Mouse (Mus musculus) embryonic facial prominence, embryonic 14.5 days (tissue): ENCODE measurements around the gene Alg9. TPM values are rescaled to one million over a fixed set of nuclear protein-coding genes. Genes with fewer than 3 reads are reported as not detected.

Source experiments
- ATAC-seq: fragments of 200-750 bp; cut with Nextera tagmentation; 2 replicates; pipeline ENCODE4 v1.8.0; 2017; ENCODE audit warnings: low read depth, moderate number of reproducible peaks, moderate TSS enrichment
- DNase-seq: peaks from one replicate; pipeline ENCODE4 v3.0.0-alpha.2; 2015; ENCODE audit warnings: low spot score
- H3K27ac ChIP-seq: fragments of 300-500 bp; sonication (generic); replicated peaks from 2 replicates; pipeline ENCODE4 v1.5.1; 2014; ENCODE audit warnings: low read depth, mild to moderate bottlenecking, low read length, moderate library complexity
- H3K27me3 ChIP-seq: fragments of 300-500 bp; sonication (generic); replicated peaks from 2 replicates; pipeline ENCODE4 v1.6.1; 2014; ENCODE audit warnings: low read length; ENCODE audit not compliant: control insufficient read depth, insufficient read depth
- H3K36me3 ChIP-seq: fragments of 300-500 bp; sonication (generic); 2 replicates; pipeline ENCODE4 v1.6.1; 2014; ENCODE audit warnings: low read length, mixed read lengths; ENCODE audit not compliant: control insufficient read depth, insufficient read depth
- H3K4me1 ChIP-seq: fragments of 300-500 bp; sonication (generic); 2 replicates; pipeline ENCODE4 v1.6.1; 2014; ENCODE audit warnings: antibody characterized with exemption, low read length; ENCODE audit not compliant: control insufficient read depth, insufficient read depth
- H3K4me2 ChIP-seq: fragments of 300-500 bp; sonication (generic); 2 replicates; pipeline ENCODE4 v1.6.1; 2014; ENCODE audit warnings: low read depth, mild to moderate bottlenecking, low read length, moderate library complexity, mixed read lengths
- H3K4me3 ChIP-seq: fragments of 300-500 bp; sonication (generic); 2 replicates; pipeline ENCODE4 v1.5.1; 2014; ENCODE audit warnings: low read depth, mild to moderate bottlenecking, low read length
- H3K9ac ChIP-seq: fragments of 300-500 bp; sonication (generic); 2 replicates; pipeline ENCODE4 v1.6.1; 2014; ENCODE audit warnings: low read depth, mild to moderate bottlenecking, low read length, moderate library complexity, mixed read lengths
- H3K9me3 ChIP-seq: fragments of 300-500 bp; sonication (generic); 2 replicates; pipeline ENCODE4 v1.6.1; 2016; ENCODE audit warnings: low read length; ENCODE audit not compliant: control insufficient read depth
- WGBS: fragments of 180-500 bp; shearing (Covaris S2); extraction: QIAGEN DNeasy Blood & Tissue Kit; methylation state at CpG from one replicate; pipeline ENCODE4 v1.1.7; 2014; 5-methylcytosine and 5-hydroxymethylcytosine counted together
- polyA plus RNA-seq: library from polyadenylated mRNA; unstranded; fragments of >200 nt; fragmentation: Nextera tagmentation; extraction: Ambion mirVana; gene quantifications from 2 replicates; pipeline ENCODE4 v1.2.1, GENCODE M21; 2014

Gene Alg9
- polyA plus RNA-seq, 1 experiment from 2014 or later: 35.7 TPM

- no peak overlapping the region for H3K9ac ChIP-seq
- H3K27ac ChIP-seq: no peak overlapping the region
- no peak overlapping the region for H3K4me2 ChIP-seq
- no peak for ATAC-seq
- no peak for DNase-seq
- peaks cover 15% of the 10 kb centered on the region for H3K4me1 ChIP-seq
- H3K9me3 ChIP-seq: no peaks in the 10 kb centered on the region
- 55% methylated on average over 12 of the region's 12 CpGs for WGBS
- peaks cover 18% of the 10 kb centered on the region for H3K36me3 ChIP-seq
- no peak overlapping the region for H3K4me3 ChIP-seq
- no peaks in the 10 kb centered on the region for H3K27me3 ChIP-seq
These were observed 73.0 kb downstream of the Alg9 start for GRCm38 (mm10) chr9:50847606-50848368.

- H3K9ac ChIP-seq: no peak overlapping the region
- DNase-seq: no peak
- no peaks in the 10 kb centered on the region for H3K9me3 ChIP-seq
- H3K4me2 ChIP-seq: no peak overlapping the region
- H3K4me3 ChIP-seq: no peak overlapping the region
- H3K4me1 ChIP-seq: peaks cover 15% of the 10 kb centered on the region
- ATAC-seq: no peak
- no peaks in the 10 kb centered on the region for H3K27me3 ChIP-seq
- 58% methylated on average over 5 of the region's 5 CpGs for WGBS
- no peak overlapping the region for H3K27ac ChIP-seq
- H3K36me3 ChIP-seq: peaks cover 10% of the 10 kb centered on the region
These were observed 74.0 kb downstream of the Alg9 start for GRCm38 (mm10) chr9:50848821-50849220.

DNA sequence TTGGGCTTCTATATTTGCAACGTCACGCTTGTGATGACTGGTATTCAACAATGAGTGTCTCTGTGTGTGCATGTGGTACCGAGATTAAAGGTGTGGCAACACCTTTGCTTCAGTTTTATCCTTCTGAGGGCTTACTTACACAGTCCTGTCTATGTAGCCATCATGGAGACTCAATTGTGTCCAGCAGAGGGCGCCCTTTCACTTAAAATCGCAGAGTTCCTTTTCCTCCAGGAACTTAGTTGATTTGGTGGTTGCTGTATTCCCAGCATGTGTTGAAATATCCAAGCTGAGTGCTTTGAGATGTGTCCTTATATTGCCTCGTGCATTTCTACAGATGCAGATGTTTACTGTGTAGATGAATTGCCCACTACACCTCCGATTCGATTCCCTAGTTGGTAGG is 74.4 kb downstream of the Alg9 start:
- no peaks in the 10 kb centered on the region for H3K9me3 ChIP-seq
- DNase-seq (peak; percentile 94), ATAC-seq (peak; percentile 85)
- peaks cover 15% of the 10 kb centered on the region for H3K4me1 ChIP-seq
- 23% methylated on average over 8 of the region's 8 CpGs for WGBS
- no peak overlapping the region for H3K27ac ChIP-seq
- H3K36me3 ChIP-seq: peaks cover 6% of the 10 kb centered on the region
- H3K4me2 ChIP-seq: no peak overlapping the region
- no peak overlapping the region for H3K4me3 ChIP-seq
- no peaks in the 10 kb centered on the region for H3K27me3 ChIP-seq
- no peak overlapping the region for H3K9ac ChIP-seq

GRCm38 (mm10) chr9:50849755-50850154 is 74.9 kb downstream of the Alg9 start:
- Histone ChIP-seq H3K27ac (no peak overlapping the region), H3K4me1 (peaks cover 15% of the 10 kb centered on the region), H3K4me2 (peak overlapping the region; percentile 40; the same call in 1 of the 2 replicates), H3K4me3 (no peak overlapping the region), H3K27me3 (no peaks in the 10 kb centered on the region), H3K9me3 (no peaks in the 10 kb centered on the region), H3K9ac (no peak overlapping the region), H3K36me3 (0 out of 2 replicates have a peak, but pooled peaks cover under 1% of the 10 kb centered on the region)
- ATAC-seq (no peak), DNase-seq (no peak)
- WGBS: 68% methylated on average over 9 of the region's 9 CpGs

- ATAC-seq: peak; percentile 28; the same call in 1 of the 2 replicates
- peak; percentile 33 for DNase-seq
- Histone ChIP-seq H3K9ac (peak overlapping the region; percentile 5; the same call in 1 of the 2 replicates), H3K9me3 (no peaks in the 10 kb centered on the region), H3K27ac (no peak overlapping the region), H3K36me3 (no peaks in the 10 kb centered on the region), H3K4me2 (peak overlapping the region; percentile 40), H3K27me3 (no peaks in the 10 kb centered on the region), H3K4me1 (peaks cover 15% of the 10 kb centered on the region), H3K4me3 (no peak overlapping the region)
- 22% methylated on average over 11 of the region's 11 CpGs for WGBS
These were observed 75.5 kb downstream of the Alg9 start for GRCm38 (mm10) chr9:50850271-50850670.

GRCm38 (mm10) chr9:50850713-50851112 is 75.9 kb downstream of the Alg9 start:
- Histone ChIP-seq H3K27me3 (no peaks in the 10 kb centered on the region), H3K9ac (peak overlapping the region; percentile 5; the same call in 1 of the 2 replicates), H3K4me1 (peaks cover 15% of the 10 kb centered on the region), H3K4me2 (peak overlapping the region; percentile 40), H3K4me3 (no peak overlapping the region), H3K9me3 (no peaks in the 10 kb centered on the region), H3K36me3 (no peaks in the 10 kb centered on the region), H3K27ac (no peak overlapping the region)
- WGBS: 44% methylated on average over 8 of the region's 8 CpGs
- ATAC-seq: no peak
- peak; percentile 50 for DNase-seq

- peaks cover 19% of the 10 kb centered on the region for H3K4me1 ChIP-seq
- H3K27me3 ChIP-seq: no peaks in the 10 kb centered on the region
These were observed 78.0 kb downstream of the Alg9 start for GRCm38 (mm10) chr9:50852634-50853349.

DNA sequence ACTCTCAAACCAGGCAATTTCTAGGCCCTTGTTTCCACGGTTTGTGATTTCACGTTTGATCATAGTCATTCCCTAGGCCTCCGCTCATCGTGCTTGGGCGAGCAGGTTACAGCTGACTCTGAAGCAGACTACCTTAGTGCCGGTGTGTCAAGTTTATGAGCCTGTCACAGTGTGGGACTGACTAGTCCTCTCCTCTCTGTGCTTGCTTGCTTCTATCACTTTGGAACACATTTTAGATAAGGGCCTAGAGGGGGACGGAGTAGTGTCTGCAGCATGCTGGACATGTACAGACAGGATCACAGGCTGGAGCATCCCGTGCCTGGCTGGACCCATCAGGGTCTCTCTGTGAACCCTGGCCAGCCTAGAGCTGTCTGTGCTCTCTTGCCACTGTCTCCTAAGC is 79.6 kb downstream of the Alg9 start:
- Histone ChIP-seq H3K4me3 (no peak overlapping the region), H3K27ac (no peak overlapping the region), H3K9ac (no peak overlapping the region), H3K27me3 (no peaks in the 10 kb centered on the region), H3K4me2 (no peak overlapping the region), H3K36me3 (peaks cover 7% of the 10 kb centered on the region), H3K9me3 (no peaks in the 10 kb centered on the region), H3K4me1 (peaks cover 21% of the 10 kb centered on the region)
- DNase-seq: no peak
- WGBS: 70% methylated on average over 8 of the region's 8 CpGs
- no peak for ATAC-seq

More at GRCm38 (mm10) chr9:50852634-50853349, 78.0 kb downstream of the Alg9 start:
- Histone ChIP-seq H3K27ac (no peak overlapping the region; the same call in 1 of the 2 replicates), H3K9me3 (no peaks in the 10 kb centered on the region), H3K9ac (no peak overlapping the region), H3K36me3 (no peaks in the 10 kb centered on the region), H3K4me2 (peak overlapping the region; percentile 25), H3K4me3 (no peak overlapping the region)
- DNase-seq (peak; percentile 60), ATAC-seq (no peak)
- WGBS: 56% methylated on average over 17 of the region's 17 CpGs
